Mouse (Mus musculus) lung, adult 2 months (tissue): ENCODE results near the gene Slc27a3.

Source experiments
- CTCF ChIP-seq: fragments of 200-500 bp; IDR thresholded peaks from 2 replicates; pipeline ENCODE4 v1.5.1; 2011; ENCODE audit warnings: mild to moderate bottlenecking, low read length, control low read depth; ENCODE audit not compliant: insufficient read depth
- POLR2A ChIP-seq: fragments of 200-500 bp; IDR thresholded peaks from 2 replicates; pipeline ENCODE4 v1.6.1; 2011; ENCODE audit warnings: low read depth, mild to moderate bottlenecking, control low read depth, low read length, borderline replicate concordance; ENCODE audit errors: extremely low read depth

- TF ChIP-seq CTCF (no peak), POLR2A (no peak)
These were observed 14.9 kb upstream of the Slc27a3 start for GRCm38 (mm10) chr3:90404609-90405008.
